Mouse (Mus musculus): ENCODE measurements around the gene Higd1b. TPM values are rescaled to one million over a fixed set of nuclear protein-coding genes. Genes with fewer than 3 reads are reported as not detected.

Gene Higd1b
- polyA plus RNA-seq, 1 experiment from 2014 or later, result not detected

GRCm38 (mm10) chr11:102832700-102833297 is 2.9 kb upstream of the Higd1b start:
- ATAC-seq (ENCODE audit: low FRiP score), result no peak
- H3K4me3 ChIP-seq (ENCODE audit: low read depth, low read length), result no peak overlapping the region
- no peak for DNase-seq (ENCODE audit: low spot score)
- H3K4me1 ChIP-seq (replicated peaks; ENCODE audit: control insufficient read depth, insufficient read depth, low read length), result no peaks in the 10 kb centered on the region
- no peak overlapping the region for H3K9ac ChIP-seq (ENCODE audit: low read depth, low read length)
- H3K27ac ChIP-seq (ENCODE audit: low read depth, low read length), result no peak overlapping the region
- 73% methylated on average over 18 of the region's 18 CpGs for WGBS
- no peaks in the 10 kb centered on the region for H3K9me3 ChIP-seq (ENCODE audit: control insufficient read depth, low read length)
- no peak overlapping the region for H3K4me2 ChIP-seq (replicated peaks; ENCODE audit: low read depth, low read length)
- no peaks in the 10 kb centered on the region for H3K36me3 ChIP-seq (ENCODE audit: control insufficient read depth, insufficient read depth, low read length)
- H3K27me3 ChIP-seq (ENCODE audit: control insufficient read depth, insufficient read depth, low read length), result no peaks in the 10 kb centered on the region

DNA sequence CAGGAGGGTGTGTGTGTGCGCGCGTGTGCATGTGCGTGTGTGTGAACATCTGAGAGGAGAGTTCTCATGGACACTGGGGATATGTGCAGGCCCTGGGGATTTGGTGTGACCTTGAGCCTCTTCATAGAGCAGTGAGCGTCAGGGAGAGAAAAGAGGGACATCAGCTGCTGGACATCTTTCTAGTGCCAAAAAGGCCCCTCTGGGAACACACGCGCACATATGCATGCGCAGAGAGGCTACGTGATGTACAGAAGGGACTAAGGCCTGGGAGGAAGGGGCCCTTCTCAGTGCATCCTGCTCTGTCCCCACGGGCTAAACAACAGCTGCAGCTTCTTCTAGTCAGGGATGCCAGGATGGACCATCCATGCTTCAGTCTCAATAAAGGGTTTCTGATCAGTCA is 1.4 kb upstream of the Higd1b start:
- no peak overlapping the region for H3K4me3 ChIP-seq (ENCODE audit: low read depth, low read length)
- DNase-seq (ENCODE audit: low spot score), result no peak

DNA sequence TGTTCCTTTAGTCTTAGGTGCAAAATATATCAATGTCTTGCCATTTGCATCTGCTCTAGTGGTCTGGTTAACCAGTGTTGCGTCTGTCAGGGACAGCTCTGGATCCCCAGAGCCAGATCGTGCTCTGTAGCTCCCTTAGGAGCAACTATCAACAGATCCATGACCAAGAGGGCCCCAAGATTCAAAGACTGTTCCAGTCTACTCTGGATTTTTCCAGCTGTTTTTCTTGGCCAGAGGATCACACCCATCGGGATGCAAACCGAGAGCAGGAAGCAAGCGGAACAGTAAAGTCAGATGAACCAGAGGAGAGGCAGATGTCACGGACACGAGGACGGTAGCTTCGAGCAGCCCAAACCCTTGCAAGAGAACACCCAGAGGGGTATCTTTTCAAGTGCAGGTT is 497 bp downstream of the Higd1b start:
- H3K36me3 ChIP-seq (ENCODE audit: control insufficient read depth, insufficient read depth, low read length), result peaks cover 15% of the 10 kb centered on the region

More for the DNA sequence above, 1.4 kb upstream of the Higd1b start:
- Histone ChIP-seq H3K36me3 (ENCODE audit: control insufficient read depth, insufficient read depth, low read length) (peaks cover 7% of the 10 kb centered on the region; the same call in 1 of the 2 replicates), H3K27ac (ENCODE audit: low read depth, low read length) (no peak overlapping the region), H3K9me3 (ENCODE audit: control insufficient read depth, low read length) (no peaks in the 10 kb centered on the region), H3K9ac (ENCODE audit: low read depth, low read length) (no peak overlapping the region), H3K4me2 (replicated peaks; ENCODE audit: low read depth, low read length) (no peak overlapping the region), H3K27me3 (ENCODE audit: control insufficient read depth, insufficient read depth, low read length) (no peaks in the 10 kb centered on the region), H3K4me1 (replicated peaks; ENCODE audit: control insufficient read depth, insufficient read depth, low read length) (no peaks in the 10 kb centered on the region)
- 82% methylated on average over 10 of the region's 10 CpGs for WGBS
- ATAC-seq (ENCODE audit: low FRiP score), result no peak

GRCm38 (mm10) chr11:102837385-102837784 is 1.7 kb downstream of the Higd1b start:
- Histone ChIP-seq H3K27me3 (ENCODE audit: control insufficient read depth, insufficient read depth, low read length) (no peaks in the 10 kb centered on the region), H3K27ac (ENCODE audit: low read depth, low read length) (no peak overlapping the region), H3K9me3 (ENCODE audit: control insufficient read depth, low read length) (no peaks in the 10 kb centered on the region), H3K9ac (ENCODE audit: low read depth, low read length) (no peak overlapping the region), H3K4me3 (ENCODE audit: low read depth, low read length) (no peak overlapping the region), H3K4me2 (replicated peaks; ENCODE audit: low read depth, low read length) (no peak overlapping the region), H3K4me1 (replicated peaks; ENCODE audit: control insufficient read depth, insufficient read depth, low read length) (no peaks in the 10 kb centered on the region), H3K36me3 (ENCODE audit: control insufficient read depth, insufficient read depth, low read length) (peaks cover 22% of the 10 kb centered on the region)
- 100% methylated on average over 1 of the region's 1 CpGs for WGBS
- no peak for DNase-seq (ENCODE audit: low spot score)
- ATAC-seq (ENCODE audit: low FRiP score), result no peak

More for the DNA sequence above, 497 bp downstream of the Higd1b start:
- Histone ChIP-seq H3K27ac (ENCODE audit: low read depth, low read length) (no peak overlapping the region), H3K4me3 (ENCODE audit: low read depth, low read length) (no peak overlapping the region), H3K4me2 (replicated peaks; ENCODE audit: low read depth, low read length) (no peak overlapping the region), H3K9me3 (ENCODE audit: control insufficient read depth, low read length) (no peaks in the 10 kb centered on the region), H3K27me3 (ENCODE audit: control insufficient read depth, insufficient read depth, low read length) (no peaks in the 10 kb centered on the region), H3K9ac (ENCODE audit: low read depth, low read length) (no peak overlapping the region), H3K4me1 (replicated peaks; ENCODE audit: control insufficient read depth, insufficient read depth, low read length) (no peaks in the 10 kb centered on the region)
- ATAC-seq (ENCODE audit: low FRiP score) (no peak), DNase-seq (ENCODE audit: low spot score) (no peak)
- 92% methylated on average over 9 of the region's 9 CpGs for WGBS

DNA sequence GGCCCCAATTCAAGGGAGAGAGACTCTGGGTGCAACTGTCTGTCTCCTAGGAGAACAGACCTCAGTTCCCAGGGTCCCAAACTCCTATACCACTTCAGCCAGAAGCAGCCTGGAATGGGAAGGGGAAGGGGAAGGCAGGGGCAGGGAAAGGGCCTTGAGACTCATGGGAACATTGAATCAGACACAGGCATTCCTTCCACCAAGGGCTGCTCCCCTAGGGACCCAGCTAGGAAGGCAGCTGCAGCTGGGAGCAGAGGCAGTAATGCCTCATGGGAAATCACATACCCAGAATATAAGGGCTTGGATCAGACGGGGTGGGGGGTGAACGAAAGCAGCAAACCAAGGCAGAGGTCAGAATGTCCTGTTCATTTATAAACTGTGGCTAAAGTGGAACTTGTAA is 2.5 kb downstream of the Higd1b start:
- H3K4me1 ChIP-seq (replicated peaks; ENCODE audit: control insufficient read depth, insufficient read depth, low read length), result no peaks in the 10 kb centered on the region
- H3K36me3 ChIP-seq (ENCODE audit: control insufficient read depth, insufficient read depth, low read length), result peaks cover 24% of the 10 kb centered on the region
- no peak overlapping the region for H3K4me2 ChIP-seq (replicated peaks; ENCODE audit: low read depth, low read length)
- ATAC-seq (ENCODE audit: low FRiP score), result no peak
- no peak overlapping the region for H3K4me3 ChIP-seq (ENCODE audit: low read depth, low read length)
- no peaks in the 10 kb centered on the region for H3K27me3 ChIP-seq (ENCODE audit: control insufficient read depth, insufficient read depth, low read length)
- no peak overlapping the region for H3K9ac ChIP-seq (ENCODE audit: low read depth, low read length)
- H3K9me3 ChIP-seq (ENCODE audit: control insufficient read depth, low read length), result no peaks in the 10 kb centered on the region
- DNase-seq (ENCODE audit: low spot score), result no peak
- H3K27ac ChIP-seq (ENCODE audit: low read depth, low read length), result no peak overlapping the region
- 84% methylated on average over 2 of the region's 2 CpGs for WGBS

- Histone ChIP-seq H3K9me3 (ENCODE audit: control insufficient read depth, low read length) (no peaks in the 10 kb centered on the region), H3K27me3 (ENCODE audit: control insufficient read depth, insufficient read depth, low read length) (no peaks in the 10 kb centered on the region), H3K27ac (ENCODE audit: low read depth, low read length) (no peak overlapping the region), H3K36me3 (ENCODE audit: control insufficient read depth, insufficient read depth, low read length) (peaks cover 27% of the 10 kb centered on the region), H3K4me2 (replicated peaks; ENCODE audit: low read depth, low read length) (no peak overlapping the region), H3K9ac (ENCODE audit: low read depth, low read length) (no peak overlapping the region), H3K4me3 (ENCODE audit: low read depth, low read length) (no peak overlapping the region), H3K4me1 (replicated peaks; ENCODE audit: control insufficient read depth, insufficient read depth, low read length) (no peaks in the 10 kb centered on the region)
- ATAC-seq (ENCODE audit: low FRiP score) (no peak), DNase-seq (ENCODE audit: low spot score) (no peak)
- 91% methylated on average over 9 of the region's 9 CpGs for WGBS
Observed at GRCm38 (mm10) chr11:102838616-102839150, 3.0 kb downstream of the Higd1b start.

GRCm38 (mm10) chr11:102845926-102846325 is 10.3 kb downstream of the Higd1b start:
- Histone ChIP-seq H3K27me3 (ENCODE audit: control insufficient read depth, insufficient read depth, low read length) (no peaks in the 10 kb centered on the region), H3K9me3 (ENCODE audit: control insufficient read depth, low read length) (no peaks in the 10 kb centered on the region), H3K27ac (ENCODE audit: low read depth, low read length) (no peak overlapping the region), H3K4me1 (replicated peaks; ENCODE audit: control insufficient read depth, insufficient read depth, low read length) (no peaks in the 10 kb centered on the region), H3K4me2 (replicated peaks; ENCODE audit: low read depth, low read length) (no peak overlapping the region), H3K9ac (ENCODE audit: low read depth, low read length) (no peak overlapping the region), H3K36me3 (ENCODE audit: control insufficient read depth, insufficient read depth, low read length) (peaks cover 34% of the 10 kb centered on the region), H3K4me3 (ENCODE audit: low read depth, low read length) (no peak overlapping the region)
- WGBS, result 79% methylated on average over 10 of the region's 10 CpGs
- no peak for ATAC-seq (ENCODE audit: low FRiP score)
- DNase-seq (ENCODE audit: low spot score), result no peak

GRCm38 (mm10) chr11:102851883-102852282 is 16.2 kb downstream of the Higd1b start:
- no peaks in the 10 kb centered on the region for H3K4me1 ChIP-seq (replicated peaks; ENCODE audit: control insufficient read depth, insufficient read depth, low read length)
- no peak overlapping the region for H3K4me2 ChIP-seq (replicated peaks; ENCODE audit: low read depth, low read length)
- H3K9ac ChIP-seq (ENCODE audit: low read depth, low read length), result no peak overlapping the region
- no peak overlapping the region for H3K27ac ChIP-seq (ENCODE audit: low read depth, low read length)
- H3K9me3 ChIP-seq (ENCODE audit: control insufficient read depth, low read length), result no peaks in the 10 kb centered on the region
- peak; percentile 76 for DNase-seq (ENCODE audit: low spot score)
- H3K27me3 ChIP-seq (ENCODE audit: control insufficient read depth, insufficient read depth, low read length), result no peaks in the 10 kb centered on the region
- no peak for ATAC-seq (ENCODE audit: low FRiP score)
- peaks cover 15% of the 10 kb centered on the region for H3K36me3 ChIP-seq (ENCODE audit: control insufficient read depth, insufficient read depth, low read length)
- WGBS, result 75% methylated on average over 5 of the region's 5 CpGs
- no peak overlapping the region for H3K4me3 ChIP-seq (ENCODE audit: low read depth, low read length)

DNA sequence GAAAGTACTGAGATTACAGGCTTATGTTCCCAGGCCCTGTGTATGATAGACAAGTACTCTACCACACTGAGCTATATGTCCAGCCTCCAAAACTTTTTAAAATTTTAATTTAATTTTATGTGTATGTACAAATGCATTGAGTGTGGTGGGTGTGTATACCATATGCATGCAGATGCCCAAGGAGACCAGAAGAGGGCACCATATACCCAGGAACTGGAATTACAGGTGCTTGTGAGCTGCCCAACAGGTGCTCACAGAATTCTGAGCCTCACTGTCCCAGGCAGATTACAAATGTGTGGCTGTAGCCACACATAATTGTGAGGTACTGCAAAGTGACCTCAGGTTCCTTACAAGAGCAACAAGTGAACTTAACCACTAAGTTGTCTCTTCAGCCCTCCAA is 18.1 kb downstream of the Higd1b start:
- no peak overlapping the region for H3K4me2 ChIP-seq (replicated peaks; ENCODE audit: low read depth, low read length)
- no peak overlapping the region for H3K9ac ChIP-seq (ENCODE audit: low read depth, low read length)
- no peak for DNase-seq (ENCODE audit: low spot score)
- H3K27ac ChIP-seq (ENCODE audit: low read depth, low read length), result no peak overlapping the region
- peaks cover 10% of the 10 kb centered on the region for H3K36me3 ChIP-seq (ENCODE audit: control insufficient read depth, insufficient read depth, low read length)
- H3K4me1 ChIP-seq (replicated peaks; ENCODE audit: control insufficient read depth, insufficient read depth, low read length), result no peaks in the 10 kb centered on the region
- no peak for ATAC-seq (ENCODE audit: low FRiP score)
- no peaks in the 10 kb centered on the region for H3K9me3 ChIP-seq (ENCODE audit: control insufficient read depth, low read length)
- no peak overlapping the region for H3K4me3 ChIP-seq (ENCODE audit: low read depth, low read length)
- H3K27me3 ChIP-seq (ENCODE audit: control insufficient read depth, insufficient read depth, low read length), result no peaks in the 10 kb centered on the region
